Mouse (Mus musculus): ENCODE measurements around the gene Khdrbs1. TPM values are rescaled to one million over a fixed set of nuclear protein-coding genes. Genes with fewer than 3 reads are reported as not detected.
"Not testable (repeated sequence)": the region's sequence is repeated elsewhere in the genome, so short reads cannot be mapped to it uniquely, and the experiment has no call there.

The Khdrbs1 gene
- polyA plus RNA-seq, 1 experiment from 2014 or later = 125 TPM

GRCm38 (mm10) chr4:129741974-129742231, 200 bp downstream of the Khdrbs1 start:
- peak; percentile 41; the same call in 1 of the 2 replicates for ATAC-seq (ENCODE audit: borderline replicate concordance, extremely low read depth, low FRiP score, low TSS enrichment)
- peak overlapping the region; percentile 93 for H3K4me3 ChIP-seq
- 0% methylated on average over 22 of the region's 34 CpGs for WGBS

GRCm38 (mm10) chr4:129741251-129741973, 691 bp downstream of the Khdrbs1 start:
- peak overlapping the region; percentile 93 for H3K4me3 ChIP-seq
- H3K9me3 ChIP-seq = no peaks in the 10 kb centered on the region
- no peaks in the 10 kb centered on the region for H3K27me3 ChIP-seq
- ATAC-seq (ENCODE audit: borderline replicate concordance, extremely low read depth, low FRiP score, low TSS enrichment) = peak; percentile 1; the same call in 1 of the 2 replicates
- under 1% methylated on average over 58 of the region's 62 CpGs for WGBS
- H3K4me2 ChIP-seq = peak overlapping the region; percentile 70
- peak overlapping the region; percentile 100 for H3K9ac ChIP-seq
- H3K36me3 ChIP-seq = no peaks in the 10 kb centered on the region
- H3K4me1 ChIP-seq = peaks cover 33% of the 10 kb centered on the region
- H3K27ac ChIP-seq = peak overlapping the region; percentile 96

More at GRCm38 (mm10) chr4:129741974-129742231, 200 bp downstream of the Khdrbs1 start:
- H3K4me1 ChIP-seq = peaks cover 33% of the 10 kb centered on the region
- peak overlapping the region; percentile 100 for H3K9ac ChIP-seq
- peak overlapping the region; percentile 96 for H3K27ac ChIP-seq
- no peaks in the 10 kb centered on the region for H3K27me3 ChIP-seq
- H3K9me3 ChIP-seq = no peaks in the 10 kb centered on the region
- peak overlapping the region; percentile 70 for H3K4me2 ChIP-seq
- H3K36me3 ChIP-seq = no peaks in the 10 kb centered on the region

DNA sequence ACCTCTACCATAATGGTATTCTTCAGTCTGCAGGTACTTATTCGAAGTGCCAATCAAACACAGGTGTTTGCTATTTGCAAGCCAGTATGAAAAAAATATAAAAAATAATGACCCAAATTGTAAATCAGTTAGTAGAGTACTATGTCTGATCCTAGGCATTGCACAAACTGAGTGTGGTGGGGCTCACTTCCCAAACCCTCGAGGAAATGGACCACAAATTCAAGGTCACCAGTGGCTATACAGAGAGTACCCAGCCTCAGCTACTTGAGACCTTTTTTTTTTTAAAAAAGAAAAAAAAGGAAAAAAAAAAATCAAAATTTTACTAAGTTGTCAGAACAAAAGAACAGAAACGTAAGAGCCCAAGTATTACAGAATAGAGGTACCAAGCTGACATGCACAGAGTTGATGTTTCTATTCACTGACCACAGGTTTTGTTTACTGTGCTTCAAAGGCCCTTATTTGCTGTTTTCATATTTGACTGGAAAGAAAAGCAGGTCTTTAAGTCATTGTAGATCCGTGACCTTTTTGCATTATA, 2.9 kb downstream of the Khdrbs1 start:
- H3K27me3 ChIP-seq = no peaks in the 10 kb centered on the region
- 61% methylated on average over 4 of the region's 4 CpGs for WGBS
- H3K4me2 ChIP-seq = peak overlapping the region; percentile 70; the same call in 1 of the 2 replicates
- no peak overlapping the region for H3K4me3 ChIP-seq
- peaks cover 43% of the 10 kb centered on the region for H3K4me1 ChIP-seq
- no peaks in the 10 kb centered on the region for H3K9me3 ChIP-seq
- no peak overlapping the region for H3K9ac ChIP-seq
- ATAC-seq (ENCODE audit: borderline replicate concordance, extremely low read depth, low FRiP score, low TSS enrichment) = no peak
- 0 out of 2 replicates have a peak, but pooled peaks cover 4% of the 10 kb centered on the region for H3K36me3 ChIP-seq
- H3K27ac ChIP-seq = no peak overlapping the region

DNA sequence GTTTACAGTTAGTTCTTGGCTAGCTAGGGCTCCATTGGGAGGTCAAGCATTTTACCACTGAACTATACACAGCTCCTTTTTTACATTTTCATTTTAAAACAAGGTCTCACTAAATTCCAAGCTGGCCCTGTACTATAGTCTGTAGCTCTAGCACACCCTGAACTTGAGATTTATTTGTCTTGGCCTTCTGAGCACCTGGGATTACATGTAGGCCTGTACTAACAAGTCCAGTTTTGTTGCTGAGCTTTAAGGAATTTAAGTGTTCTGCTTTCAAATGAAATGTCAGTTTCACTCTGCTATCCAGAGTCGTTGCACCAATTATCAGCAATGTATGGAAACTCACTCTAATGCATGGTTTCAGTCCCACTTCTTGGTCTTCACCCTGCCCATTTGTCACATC, 5.9 kb downstream of the Khdrbs1 start:
- H3K9me3 ChIP-seq = no peaks in the 10 kb centered on the region
- H3K9ac ChIP-seq = no peak overlapping the region
- H3K4me2 ChIP-seq = no peak overlapping the region
- 0 out of 2 replicates have a peak overlapping the region, but pooled peaks have one; percentile 28 for H3K27ac ChIP-seq
- WGBS = 76% methylated on average over 1 of the region's 1 CpGs
- H3K36me3 ChIP-seq = 0 out of 2 replicates have a peak, but pooled peaks cover 4% of the 10 kb centered on the region
- H3K4me3 ChIP-seq = no peak overlapping the region
- peaks cover 40% of the 10 kb centered on the region for H3K4me1 ChIP-seq
- ATAC-seq (ENCODE audit: borderline replicate concordance, extremely low read depth, low FRiP score, low TSS enrichment) = no peak
- H3K27me3 ChIP-seq = no peaks in the 10 kb centered on the region

GRCm38 (mm10) chr4:129735485-129735884, 6.6 kb downstream of the Khdrbs1 start:
- not testable (repeated sequence) for H3K4me3 ChIP-seq; H3K27ac ChIP-seq; H3K36me3 ChIP-seq; H3K4me2 ChIP-seq; H3K27me3 ChIP-seq; H3K9ac ChIP-seq; ATAC-seq (ENCODE audit: borderline replicate concordance, extremely low read depth, low FRiP score, low TSS enrichment); H3K9me3 ChIP-seq
- WGBS = 91% methylated on average over 4 of the region's 4 CpGs
- peaks cover 39% of the 10 kb centered on the region for H3K4me1 ChIP-seq

GRCm38 (mm10) chr4:129731423-129731822, 10.7 kb downstream of the Khdrbs1 start:
- no peak overlapping the region for H3K4me2 ChIP-seq
- H3K27ac ChIP-seq = no peak overlapping the region
- no peak overlapping the region for H3K4me3 ChIP-seq
- H3K9me3 ChIP-seq = no peaks in the 10 kb centered on the region
- WGBS = 81% methylated on average over 5 of the region's 5 CpGs
- H3K36me3 ChIP-seq = peaks cover 42% of the 10 kb centered on the region
- no peak for ATAC-seq (ENCODE audit: borderline replicate concordance, extremely low read depth, low FRiP score, low TSS enrichment)
- peaks cover 14% of the 10 kb centered on the region; the same call in 1 of the 2 replicates for H3K4me1 ChIP-seq
- H3K27me3 ChIP-seq = no peaks in the 10 kb centered on the region
- no peak overlapping the region for H3K9ac ChIP-seq

GRCm38 (mm10) chr4:129716310-129716709, 25.8 kb downstream of the Khdrbs1 start:
- WGBS = 85% methylated on average over 9 of the region's 9 CpGs
- H3K4me3 ChIP-seq = no peak overlapping the region

GRCm38 (mm10) chr4:129709486-129710129, 32.5 kb downstream of the Khdrbs1 start:
- no peaks in the 10 kb centered on the region for H3K9me3 ChIP-seq
- no peak overlapping the region for H3K4me3 ChIP-seq
- ATAC-seq (ENCODE audit: borderline replicate concordance, extremely low read depth, low FRiP score, low TSS enrichment) = no peak
- H3K9ac ChIP-seq = no peak overlapping the region
- no peak overlapping the region for H3K4me2 ChIP-seq
- H3K4me1 ChIP-seq = no peaks in the 10 kb centered on the region
- H3K27ac ChIP-seq = no peak overlapping the region
- WGBS = 85% methylated on average over 8 of the region's 8 CpGs
- no peaks in the 10 kb centered on the region for H3K27me3 ChIP-seq
- H3K36me3 ChIP-seq = peaks cover 88% of the 10 kb centered on the region

More at GRCm38 (mm10) chr4:129716310-129716709, 25.8 kb downstream of the Khdrbs1 start:
- Histone ChIP-seq H3K36me3 (peaks cover 83% of the 10 kb centered on the region), H3K27ac (no peak overlapping the region), H3K4me1 (no peaks in the 10 kb centered on the region), H3K9me3 (no peaks in the 10 kb centered on the region), H3K4me2 (no peak overlapping the region), H3K9ac (no peak overlapping the region), H3K27me3 (no peaks in the 10 kb centered on the region)
- no peak for ATAC-seq (ENCODE audit: borderline replicate concordance, extremely low read depth, low FRiP score, low TSS enrichment)

GRCm38 (mm10) chr4:129706750-129707149, 35.4 kb downstream of the Khdrbs1 start:
- no peaks in the 10 kb centered on the region for H3K27me3 ChIP-seq
- WGBS = 64% methylated on average over 3 of the region's 3 CpGs
- no peaks in the 10 kb centered on the region for H3K9me3 ChIP-seq
- H3K9ac ChIP-seq = no peak overlapping the region
- no peak overlapping the region for H3K4me2 ChIP-seq
- H3K36me3 ChIP-seq = peaks cover 78% of the 10 kb centered on the region
- H3K27ac ChIP-seq = no peak overlapping the region
- no peak overlapping the region for H3K4me3 ChIP-seq
- peaks cover 20% of the 10 kb centered on the region for H3K4me1 ChIP-seq
- ATAC-seq (ENCODE audit: borderline replicate concordance, extremely low read depth, low FRiP score, low TSS enrichment) = no peak

DNA sequence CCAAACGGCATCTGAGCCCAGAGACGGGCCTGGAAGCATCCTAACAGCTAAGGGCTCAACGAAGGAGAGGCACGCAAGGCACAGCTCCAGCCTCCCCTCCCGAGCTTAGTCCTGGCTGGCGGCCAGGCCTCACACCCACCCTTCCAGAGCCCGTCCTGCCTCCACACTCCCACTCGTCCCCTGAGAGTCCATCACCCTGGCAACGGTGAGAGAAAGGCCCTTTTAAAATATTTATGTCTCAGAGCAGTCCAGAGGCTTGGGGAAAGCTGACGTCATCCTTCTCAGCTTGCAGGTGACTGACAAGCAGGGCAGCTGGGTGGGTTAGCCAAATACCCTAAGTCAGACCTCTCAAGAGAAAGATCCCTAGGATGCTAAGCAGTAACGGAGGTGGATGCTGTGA, 39.6 kb downstream of the Khdrbs1 start:
- Histone ChIP-seq H3K4me2 (0 out of 2 replicates have a peak overlapping the region, but pooled peaks have one; percentile 18), H3K27me3 (no peaks in the 10 kb centered on the region), H3K4me1 (peaks cover 26% of the 10 kb centered on the region), H3K4me3 (no peak overlapping the region), H3K9ac (no peak overlapping the region), H3K27ac (peak overlapping the region; percentile 57), H3K9me3 (no peaks in the 10 kb centered on the region), H3K36me3 (peaks cover 37% of the 10 kb centered on the region)
- ATAC-seq (ENCODE audit: borderline replicate concordance, extremely low read depth, low FRiP score, low TSS enrichment) = peak; percentile 83
- 4% methylated on average over 11 of the region's 11 CpGs for WGBS

DNA sequence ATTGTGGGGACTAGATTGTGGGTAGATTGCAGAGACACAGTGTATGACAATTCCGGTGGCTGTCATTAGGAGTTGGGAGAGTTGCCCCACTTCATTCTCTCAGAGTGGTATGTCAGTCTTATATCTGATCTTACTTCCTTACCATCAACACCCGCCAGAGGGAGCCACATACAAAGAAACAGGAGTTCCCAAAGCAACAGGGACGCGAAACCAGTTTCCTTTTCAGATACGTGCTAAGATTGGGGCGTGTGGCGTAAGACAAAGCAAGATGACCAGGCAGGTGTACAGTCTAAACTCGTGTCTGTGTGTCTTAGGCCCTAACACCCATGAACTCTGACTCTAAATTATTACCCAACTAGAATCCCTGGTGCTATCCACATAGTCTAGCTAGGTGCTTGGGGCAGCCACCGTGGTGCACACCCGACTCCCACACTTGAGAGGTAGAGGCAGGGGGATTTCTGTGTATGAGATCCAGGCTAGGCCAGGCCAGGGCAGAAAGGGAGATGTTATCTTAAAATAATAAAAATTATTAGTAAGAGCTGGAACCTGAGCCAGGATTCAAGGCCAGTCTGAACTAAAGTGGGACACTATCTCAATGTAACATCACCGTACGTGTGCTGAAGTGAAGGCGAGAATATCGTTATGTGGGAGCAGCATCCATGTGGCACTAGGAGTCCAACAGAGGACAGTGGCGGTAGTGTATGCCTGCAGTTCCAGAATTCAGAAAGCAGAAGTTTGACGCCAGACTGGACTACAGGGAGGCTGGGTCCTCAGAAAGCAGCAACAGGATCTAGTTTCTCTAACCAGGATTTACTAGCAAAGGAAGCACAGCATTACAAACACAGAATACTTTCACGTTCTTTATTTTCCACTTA, 40.4 kb downstream of the Khdrbs1 start:
- no peak overlapping the region for H3K4me3 ChIP-seq
- ATAC-seq (ENCODE audit: borderline replicate concordance, extremely low read depth, low FRiP score, low TSS enrichment) = 0 out of 2 replicates have a peak, but pooled peaks have one; percentile 3
- no peaks in the 10 kb centered on the region for H3K27me3 ChIP-seq
- H3K4me2 ChIP-seq = peak overlapping the region; percentile 18
- no peak overlapping the region for H3K9ac ChIP-seq
- 47% methylated on average over 17 of the region's 17 CpGs for WGBS
- peaks cover 29% of the 10 kb centered on the region for H3K4me1 ChIP-seq
- no peaks in the 10 kb centered on the region for H3K9me3 ChIP-seq
- H3K36me3 ChIP-seq = peaks cover 34% of the 10 kb centered on the region
- H3K27ac ChIP-seq = peak overlapping the region; percentile 57

All from lung, embryonic 15.5 days (tissue).